Mouse (Mus musculus): ENCODE data around the gene Abhd5. TPM values are rescaled to one million over a fixed set of nuclear protein-coding genes. Genes with fewer than 3 reads are reported as not detected.

The Abhd5 gene
- polyA plus RNA-seq, 1 experiment, result 296 TPM

- Histone ChIP-seq H3K36me3 (ENCODE audit: control insufficient read depth, insufficient read depth, low read length) (no peaks in the 10 kb centered on the region), H3K27ac (ENCODE audit: control insufficient read depth, insufficient read depth, low read depth, low read length) (no peak overlapping the region), H3K4me1 (ENCODE audit: control insufficient read depth, insufficient read depth, low read length) (no peaks in the 10 kb centered on the region), H3K4me3 (ENCODE audit: control insufficient read depth, low read depth, low read length) (no peak overlapping the region), H3K27me3 (ENCODE audit: control insufficient read depth, insufficient read depth, low read length) (no peaks in the 10 kb centered on the region)
- no peak for TF ChIP-seq CTCF (IDR thresholded peaks at IDR 0.05; ENCODE audit: control insufficient read depth, insufficient read depth, insufficient replicate concordance, low read depth, low read length)
- TF ChIP-seq POLR2A (IDR thresholded peaks at IDR 0.05; ENCODE audit: control insufficient read depth, low read depth, low read length), result no peak
These were observed 38.0 kb downstream of the Abhd5 start for GRCm38 (mm10) chr9:122389287-122389920.

GRCm38 (mm10) chr9:122395816-122396215 lies 44.4 kb downstream of the Abhd5 start:
- TF ChIP-seq POLR2A (IDR thresholded peaks at IDR 0.05; ENCODE audit: control insufficient read depth, low read depth, low read length), result no peak
- TF ChIP-seq CTCF (IDR thresholded peaks at IDR 0.05; ENCODE audit: control insufficient read depth, insufficient read depth, insufficient replicate concordance, low read depth, low read length), result no peak
- Histone ChIP-seq H3K27ac (ENCODE audit: control insufficient read depth, insufficient read depth, low read depth, low read length) (no peak overlapping the region), H3K4me1 (ENCODE audit: control insufficient read depth, insufficient read depth, low read length) (peaks cover 4% of the 10 kb centered on the region), H3K36me3 (ENCODE audit: control insufficient read depth, insufficient read depth, low read length) (no peaks in the 10 kb centered on the region), H3K27me3 (ENCODE audit: control insufficient read depth, insufficient read depth, low read length) (no peaks in the 10 kb centered on the region), H3K4me3 (ENCODE audit: control insufficient read depth, low read depth, low read length) (no peak overlapping the region)

- H3K4me1 ChIP-seq (ENCODE audit: control insufficient read depth, insufficient read depth, low read length), result peaks cover 4% of the 10 kb centered on the region
- H3K4me3 ChIP-seq (ENCODE audit: control insufficient read depth, low read depth, low read length), result no peak overlapping the region
- no peaks in the 10 kb centered on the region for H3K27me3 ChIP-seq (ENCODE audit: control insufficient read depth, insufficient read depth, low read length)
- H3K27ac ChIP-seq (ENCODE audit: control insufficient read depth, insufficient read depth, low read depth, low read length), result peak overlapping the region; percentile 17; the same call in 1 of the 2 replicates
- TF ChIP-seq POLR2A (IDR thresholded peaks at IDR 0.05; ENCODE audit: control insufficient read depth, low read depth, low read length) (no peak), CTCF (IDR thresholded peaks at IDR 0.05; ENCODE audit: control insufficient read depth, insufficient read depth, insufficient replicate concordance, low read depth, low read length) (no peak)
- no peaks in the 10 kb centered on the region for H3K36me3 ChIP-seq (ENCODE audit: control insufficient read depth, insufficient read depth, low read length)
These were observed 45.7 kb downstream of the Abhd5 start for GRCm38 (mm10) chr9:122397156-122397555.

- Histone ChIP-seq H3K36me3 (ENCODE audit: control insufficient read depth, insufficient read depth, low read length) (no peaks in the 10 kb centered on the region), H3K4me1 (ENCODE audit: control insufficient read depth, insufficient read depth, low read length) (peaks cover 4% of the 10 kb centered on the region), H3K27me3 (ENCODE audit: control insufficient read depth, insufficient read depth, low read length) (no peaks in the 10 kb centered on the region), H3K27ac (ENCODE audit: control insufficient read depth, insufficient read depth, low read depth, low read length) (no peak overlapping the region), H3K4me3 (ENCODE audit: control insufficient read depth, low read depth, low read length) (no peak overlapping the region)
- no peak for TF ChIP-seq POLR2A (IDR thresholded peaks at IDR 0.05; ENCODE audit: control insufficient read depth, low read depth, low read length)
- TF ChIP-seq CTCF (IDR thresholded peaks at IDR 0.05; ENCODE audit: control insufficient read depth, insufficient read depth, insufficient replicate concordance, low read depth, low read length), result no peak
These were observed 47.3 kb downstream of the Abhd5 start for GRCm38 (mm10) chr9:122398746-122399145.

- Histone ChIP-seq H3K27me3 (ENCODE audit: control insufficient read depth, insufficient read depth, low read length) (no peaks in the 10 kb centered on the region), H3K4me3 (ENCODE audit: control insufficient read depth, low read depth, low read length) (no peak overlapping the region), H3K27ac (ENCODE audit: control insufficient read depth, insufficient read depth, low read depth, low read length) (no peak overlapping the region), H3K4me1 (ENCODE audit: control insufficient read depth, insufficient read depth, low read length) (peaks cover 4% of the 10 kb centered on the region), H3K36me3 (ENCODE audit: control insufficient read depth, insufficient read depth, low read length) (no peaks in the 10 kb centered on the region)
- no peak for TF ChIP-seq POLR2A (IDR thresholded peaks at IDR 0.05; ENCODE audit: control insufficient read depth, low read depth, low read length)
- no peak for TF ChIP-seq CTCF (IDR thresholded peaks at IDR 0.05; ENCODE audit: control insufficient read depth, insufficient read depth, insufficient replicate concordance, low read depth, low read length)
These were observed 49.8 kb downstream of the Abhd5 start for GRCm38 (mm10) chr9:122401239-122401638.

- TF ChIP-seq CTCF (IDR thresholded peaks at IDR 0.05; ENCODE audit: control insufficient read depth, insufficient read depth, insufficient replicate concordance, low read depth, low read length) (no peak), POLR2A (IDR thresholded peaks at IDR 0.05; ENCODE audit: control insufficient read depth, low read depth, low read length) (no peak)
- no peak overlapping the region for H3K27ac ChIP-seq (ENCODE audit: control insufficient read depth, insufficient read depth, low read depth, low read length)
These were observed 59.2 kb downstream of the Abhd5 start for GRCm38 (mm10) chr9:122410437-122411175.

GRCm38 (mm10) chr9:122414648-122415047 lies 63.2 kb downstream of the Abhd5 start:
- TF ChIP-seq POLR2A (IDR thresholded peaks at IDR 0.05; ENCODE audit: control insufficient read depth, low read depth, low read length), result no peak
- no peak for TF ChIP-seq CTCF (IDR thresholded peaks at IDR 0.05; ENCODE audit: control insufficient read depth, insufficient read depth, insufficient replicate concordance, low read depth, low read length)
- Histone ChIP-seq H3K36me3 (ENCODE audit: control insufficient read depth, insufficient read depth, low read length) (no peaks in the 10 kb centered on the region), H3K27me3 (ENCODE audit: control insufficient read depth, insufficient read depth, low read length) (no peaks in the 10 kb centered on the region), H3K27ac (ENCODE audit: control insufficient read depth, insufficient read depth, low read depth, low read length) (no peak overlapping the region), H3K4me1 (ENCODE audit: control insufficient read depth, insufficient read depth, low read length) (no peaks in the 10 kb centered on the region), H3K4me3 (ENCODE audit: control insufficient read depth, low read depth, low read length) (no peak overlapping the region)

More at GRCm38 (mm10) chr9:122410437-122411175, 59.2 kb downstream of the Abhd5 start:
- H3K27me3 ChIP-seq (ENCODE audit: control insufficient read depth, insufficient read depth, low read length), result no peaks in the 10 kb centered on the region
- H3K4me1 ChIP-seq (ENCODE audit: control insufficient read depth, insufficient read depth, low read length), result no peaks in the 10 kb centered on the region
- no peaks in the 10 kb centered on the region for H3K36me3 ChIP-seq (ENCODE audit: control insufficient read depth, insufficient read depth, low read length)
- no peak overlapping the region for H3K4me3 ChIP-seq (ENCODE audit: control insufficient read depth, low read depth, low read length)
